Mouse (Mus musculus): ENCODE data around the gene Carns1. TPM values are rescaled to one million over a fixed set of nuclear protein-coding genes. Genes with fewer than 3 reads are reported as not detected.

The Carns1 gene
- total RNA-seq, 2 experiments from 2014 or later: 29.4 to 33.7 TPM

DNA sequence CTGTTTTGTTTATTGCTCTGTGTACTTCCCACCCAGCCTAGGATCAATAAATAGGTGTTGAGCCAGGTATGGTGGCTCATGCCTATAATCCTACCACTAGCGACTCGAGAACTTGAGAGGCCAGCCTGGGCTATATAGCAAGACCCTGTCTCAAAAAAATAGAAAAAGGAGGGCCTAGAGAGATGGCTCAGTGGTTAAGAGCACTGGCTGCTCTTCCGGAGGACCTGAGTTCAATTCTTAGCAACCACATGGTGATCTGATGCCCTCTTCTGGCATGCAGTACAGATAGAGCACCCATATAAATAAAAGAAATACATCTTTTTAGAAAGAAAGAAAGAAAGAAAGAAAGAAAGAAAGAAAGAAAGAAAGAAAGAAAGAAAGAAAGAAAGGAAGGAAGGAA, 27.9 kb upstream of the Carns1 start:
- no peak for DNase-seq
- intact Hi-C loops (cut with DNase I): loop anchor here (2.0 kb wide), 1 partner anchor 104 kb away; the partner anchor contains the start of gene Pitpnm1

DNA sequence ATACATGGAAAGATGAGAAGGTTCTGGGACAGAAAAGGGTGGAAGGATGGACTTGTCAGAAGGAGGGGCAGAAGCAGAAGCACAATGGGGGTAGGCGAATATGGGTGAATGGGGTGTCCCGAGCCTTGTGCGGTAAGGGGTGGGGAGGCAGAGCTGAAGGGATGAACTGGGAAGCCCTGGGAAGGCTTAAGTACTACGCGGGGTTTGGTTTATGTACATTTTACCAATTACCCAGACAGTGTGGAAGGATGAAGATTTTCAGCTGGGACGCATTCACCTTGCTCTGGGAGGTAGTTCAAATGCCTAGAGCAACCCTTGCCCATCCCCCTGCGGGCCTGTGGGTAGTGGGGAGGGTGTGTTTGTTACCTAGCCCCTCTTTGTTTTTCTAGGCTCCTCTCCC, 26.9 kb upstream of the Carns1 start:
- DNase-seq: no peak
- intact Hi-C loops (cut with DNase I): loop anchor here (2.0 kb wide), 1 partner anchor 103 kb away; the partner anchor contains the start of gene Pitpnm1

- intact Hi-C loops (cut with DNase I): no loop called here
- DNase-seq: peak; percentile 91 to 94
These were observed 26.1 kb upstream of the Carns1 start, which contains the start of gene Rad9a for GRCm38 (mm10) chr19:4201291-4201909. Rad9a (minus strand) TSS chr19:4201662.

DNA sequence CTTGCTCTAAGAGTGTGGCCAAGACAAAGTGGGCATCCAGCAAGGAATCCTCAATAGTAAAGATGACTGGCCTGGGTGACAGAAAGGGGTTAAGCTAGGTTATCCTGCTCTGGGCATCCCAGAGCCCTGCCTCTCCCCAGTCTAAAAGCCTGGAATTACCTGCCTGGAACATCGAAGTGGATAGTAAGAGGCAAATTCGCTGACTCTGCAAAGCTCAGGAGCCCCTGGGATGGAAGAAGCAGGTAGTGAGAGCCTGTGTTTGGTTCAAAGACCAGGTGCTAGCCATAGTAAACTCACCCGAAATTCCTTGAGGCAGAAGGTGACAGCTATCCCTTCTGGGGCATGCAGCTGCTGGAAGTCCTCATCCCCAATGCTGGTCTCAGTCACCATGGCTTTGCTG, 21.9 kb upstream of the Carns1 start:
- intact Hi-C loops (cut with DNase I): no loop called here
- DNase-seq: no peak

DNA sequence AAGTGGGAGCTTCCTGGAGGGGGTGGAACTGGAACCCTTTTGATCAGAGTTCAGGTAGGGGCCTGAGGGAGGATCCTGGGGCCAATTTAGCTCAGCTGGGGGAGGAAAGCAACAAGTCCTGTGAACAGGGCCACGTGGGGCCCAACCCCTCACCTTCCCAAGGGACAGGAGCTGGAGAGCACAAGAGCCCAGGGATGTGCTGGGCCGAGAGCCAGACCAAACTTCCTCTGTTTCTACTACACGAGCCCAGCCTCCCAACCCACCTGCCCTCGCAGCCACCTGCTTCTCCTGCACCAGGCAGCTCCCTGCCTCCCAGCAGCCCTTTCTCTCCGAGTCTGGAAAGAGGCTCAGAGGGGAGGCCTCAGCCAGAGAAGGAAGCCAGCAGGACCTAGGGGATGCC, 21.3 kb upstream of the Carns1 start:
- no peak for DNase-seq
- intact Hi-C loops (cut with DNase I): no loop called here

DNA sequence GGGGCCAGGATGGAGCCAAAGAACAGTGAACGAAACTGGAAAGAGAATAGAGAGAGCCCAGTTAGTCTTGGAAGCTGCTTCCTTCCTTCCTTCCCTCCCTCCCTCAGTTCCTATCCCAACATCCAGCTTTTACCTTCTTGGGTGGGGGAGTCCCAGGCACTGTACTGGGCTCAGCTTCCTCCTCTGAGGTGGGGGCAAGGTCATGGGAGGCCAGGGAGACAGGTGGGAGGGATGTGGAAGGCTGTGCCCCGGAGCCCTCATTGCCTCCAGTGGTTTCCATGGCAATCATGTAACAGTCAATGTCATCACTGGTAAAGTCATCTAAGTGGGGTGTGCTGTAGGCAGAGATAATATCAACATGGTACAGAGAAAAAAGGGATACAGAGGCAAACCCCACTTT, 20.8 kb upstream of the Carns1 start:
- DNase-seq: no peak

GRCm38 (mm10) chr19:4194776-4195650, 19.7 kb upstream of the Carns1 start:
- DNase-seq: no peak
- intact Hi-C loops (cut with DNase I): no loop called here

More for the DNA sequence above, 20.8 kb upstream of the Carns1 start:
- intact Hi-C loops (cut with DNase I): no loop called here

GRCm38 (mm10) chr19:4194021-4194724, 18.9 kb upstream of the Carns1 start:
- intact Hi-C loops (cut with DNase I): no loop called here
- no peak for DNase-seq

DNA sequence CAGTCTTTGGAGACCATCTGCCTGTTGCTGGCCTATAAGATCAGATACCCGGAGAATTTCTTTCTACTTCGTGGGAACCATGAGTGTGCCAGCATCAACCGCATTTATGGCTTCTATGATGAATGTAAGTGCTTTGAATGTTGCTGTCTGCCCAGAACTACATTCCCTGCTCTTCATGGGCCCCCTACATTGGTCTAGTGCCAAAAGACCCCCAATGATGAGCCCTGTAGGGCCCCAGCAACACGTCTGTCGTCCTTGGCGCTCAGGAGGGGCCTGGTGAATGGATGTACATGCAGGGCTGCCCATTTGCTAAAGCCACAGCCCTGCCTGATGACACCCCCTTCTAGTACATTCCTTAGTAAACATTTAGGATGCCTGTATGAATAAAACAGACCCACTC, 17.9 kb upstream of the Carns1 start:
- intact Hi-C loops (cut with DNase I): no loop called here
- DNase-seq: no peak

DNA sequence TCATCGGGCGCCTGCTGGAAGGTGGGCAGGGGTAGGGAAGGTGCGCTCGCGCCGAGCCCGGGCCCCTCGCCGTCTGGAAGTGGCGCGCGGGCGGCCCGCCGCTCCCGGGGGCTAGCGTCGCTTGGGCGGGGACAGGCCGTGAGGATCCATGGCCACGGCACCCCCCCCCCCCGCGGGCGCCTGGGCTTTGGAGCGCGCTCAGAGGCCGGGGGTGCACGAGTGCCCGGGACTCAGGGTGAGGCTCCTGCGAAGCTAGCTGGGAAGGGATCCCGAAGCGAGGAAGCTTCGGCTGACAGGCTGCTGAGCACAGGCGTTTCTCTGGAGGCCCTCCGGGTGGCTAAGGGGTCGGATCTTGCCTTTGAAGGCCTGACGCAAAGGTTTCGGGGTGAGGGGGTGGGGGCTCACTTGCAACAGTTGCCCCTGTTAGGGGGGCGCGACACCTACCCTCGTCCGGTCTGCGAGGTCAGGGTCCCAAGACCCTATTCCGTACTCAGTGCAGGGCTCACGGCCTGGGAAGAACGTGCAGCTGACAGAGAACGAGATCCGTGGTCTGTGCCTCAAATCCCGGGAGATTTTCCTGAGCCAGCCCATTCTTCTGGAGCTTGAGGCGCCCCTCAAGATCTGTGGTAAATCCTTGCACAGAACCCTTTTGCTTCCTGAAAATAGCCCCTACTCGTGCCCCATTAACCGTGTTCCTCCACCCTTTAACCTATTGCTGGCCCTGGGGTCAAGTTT, 17.1 kb upstream of the Carns1 start:
- no peak for DNase-seq
- intact Hi-C loops (cut with DNase I): loop anchor here (1.0 kb wide), 1 partner anchor 43 kb away; no protein-coding TSS in a partner anchor

- peak; percentile 97 for DNase-seq
- intact Hi-C loops (cut with DNase I): loop anchor here (1.0 kb wide), 2 partner anchors 22 to 42 kb away; no protein-coding TSS in a partner anchor
These were observed 16.4 kb upstream of the Carns1 start, which contains the start of gene Ppp1ca for GRCm38 (mm10) chr19:4191528-4192250. Ppp1ca (plus strand) TSS chr19:4192065.

DNA sequence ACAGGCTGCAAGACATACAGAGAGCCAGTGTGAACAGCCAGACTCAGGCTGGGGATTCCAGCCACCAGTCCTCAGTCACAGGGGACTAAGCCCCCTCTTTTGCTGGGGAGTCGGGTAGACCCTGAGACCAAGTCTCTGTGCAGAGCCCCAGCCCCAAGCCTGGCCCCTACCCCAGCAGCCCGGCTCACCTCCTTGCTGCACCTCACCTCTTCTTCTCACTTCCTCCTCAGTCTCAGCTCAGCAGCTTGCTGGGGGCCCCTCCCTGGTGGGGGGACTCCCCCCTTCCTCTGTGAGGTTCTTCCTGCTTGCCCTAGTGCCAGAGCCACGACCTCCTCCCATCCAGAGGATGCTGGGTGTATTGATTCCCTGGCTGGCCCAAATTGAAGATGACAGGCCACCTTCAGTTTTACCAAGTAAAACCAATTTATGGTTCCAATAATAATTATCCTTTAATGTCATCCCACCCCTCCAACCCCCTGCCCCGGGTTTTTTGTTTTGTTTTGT, 15.6 kb upstream of the Carns1 start, which contains the start of gene Tbc1d10c:
Tbc1d10c (minus strand) TSS at position 454 of the 504 bp plus-strand sequence.
- intact Hi-C loops (cut with DNase I): loop anchor here (1.0 kb wide), 1 partner anchor 22 kb away; no protein-coding TSS in a partner anchor
- no peak for DNase-seq

GRCm38 (mm10) chr19:4189051-4189620, 13.9 kb upstream of the Carns1 start:
- no peak for DNase-seq
- intact Hi-C loops (cut with DNase I): no loop called here

- intact Hi-C loops (cut with DNase I): no loop called here
These were observed 12.0 kb upstream of the Carns1 start for GRCm38 (mm10) chr19:4187303-4187702.

DNA sequence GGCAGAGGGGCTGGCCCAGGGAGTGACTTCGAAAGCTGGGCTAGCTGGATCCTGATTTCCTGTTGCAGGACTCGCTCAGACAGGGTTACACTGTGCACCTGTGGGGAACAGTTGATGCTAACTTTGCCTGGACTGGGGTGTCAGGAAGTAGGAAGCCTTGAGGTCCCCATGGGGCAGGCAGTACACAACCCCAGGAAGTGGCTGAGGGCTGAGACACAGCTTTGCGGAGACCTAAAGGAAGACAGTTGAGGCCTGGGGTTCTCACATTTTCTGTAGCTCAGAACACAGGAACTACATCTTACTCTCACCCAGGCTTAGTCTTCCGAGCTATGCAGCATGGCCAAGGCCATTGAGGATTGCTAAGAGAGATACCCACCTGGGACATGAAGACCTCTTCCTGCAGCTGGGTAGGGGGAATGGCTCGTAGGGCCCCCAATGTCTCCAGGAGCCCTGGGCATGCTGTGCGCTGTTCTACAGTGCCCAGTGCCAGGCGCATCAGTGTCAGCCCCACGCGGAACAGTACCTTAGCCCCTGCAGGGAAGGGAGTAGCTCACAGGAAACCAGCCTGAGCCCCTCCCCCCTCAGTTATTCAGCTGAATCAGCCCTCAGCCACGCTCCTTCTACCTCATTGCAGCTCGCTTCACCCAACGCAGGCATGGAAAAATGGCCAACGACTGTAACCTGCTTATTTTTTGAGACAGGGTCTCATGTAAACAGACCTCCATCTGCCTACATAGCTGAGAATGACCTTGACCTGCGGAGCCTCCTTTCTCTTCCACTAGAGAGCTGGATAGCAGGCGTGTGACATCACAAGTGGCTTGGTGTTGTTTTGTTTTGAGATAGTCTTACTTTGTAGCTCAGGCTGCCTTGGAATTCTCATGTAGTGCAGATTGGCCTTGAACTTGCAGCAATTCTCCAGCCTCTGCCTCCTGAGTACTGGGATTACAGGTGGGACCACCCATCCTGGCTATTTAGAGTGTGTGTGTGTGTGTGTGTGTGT, 10.0 kb upstream of the Carns1 start:
- intact Hi-C loops (cut with DNase I): no loop called here
- DNase-seq: no peak

More at GRCm38 (mm10) chr19:4187303-4187702, 12.0 kb upstream of the Carns1 start:
- DNase-seq: no peak

DNA sequence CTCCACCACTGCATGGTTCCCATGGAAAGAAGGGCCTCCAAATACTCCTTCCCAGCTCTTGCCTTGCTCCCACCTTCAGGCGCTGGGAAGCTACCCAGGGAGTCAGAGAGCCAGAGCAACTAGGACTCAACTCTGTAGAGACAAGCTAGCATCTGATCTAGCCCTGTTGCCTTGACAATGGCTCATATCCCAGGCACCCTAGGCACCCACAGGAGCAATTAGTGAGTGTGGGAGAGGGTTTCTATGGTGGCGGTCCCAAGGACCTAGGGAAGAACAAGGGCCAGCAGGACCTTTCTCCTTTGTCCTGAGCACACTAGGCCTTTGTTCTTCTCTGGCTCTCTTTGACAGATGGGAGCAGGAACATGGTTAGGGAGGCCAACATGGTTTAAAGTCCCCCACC, 8.4 kb upstream of the Carns1 start:
- no peak for DNase-seq
- intact Hi-C loops (cut with DNase I): no loop called here

- intact Hi-C loops (cut with DNase I): no loop called here
- peak in 1 of 2 experiments; percentile 57 for DNase-seq
These were observed 6.6 kb upstream of the Carns1 start for GRCm38 (mm10) chr19:4181892-4182291.

DNA sequence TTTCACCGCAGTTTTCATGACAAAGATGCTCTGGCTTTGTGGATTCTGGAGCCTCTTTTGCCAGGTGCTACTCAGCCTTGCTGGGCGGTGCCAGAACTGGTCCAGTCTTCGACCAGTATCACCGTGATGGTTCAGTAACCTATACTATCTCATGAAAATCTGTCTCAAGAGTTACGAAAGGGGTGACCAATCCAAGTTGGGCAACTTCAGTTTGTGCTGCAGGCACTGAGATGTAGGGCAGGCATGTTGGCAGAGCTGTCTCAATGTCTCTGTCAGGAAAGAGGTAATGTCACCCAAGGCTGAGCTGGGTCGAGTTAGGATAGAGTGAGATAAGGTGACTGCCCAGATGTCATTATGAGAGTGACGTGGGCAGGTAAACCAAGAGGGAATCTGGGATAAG, 5.1 kb upstream of the Carns1 start:
- intact Hi-C loops (cut with DNase I): no loop called here

More for the DNA sequence above, 5.1 kb upstream of the Carns1 start:
- no peak for DNase-seq
